Mouse (Mus musculus): ENCODE results near the gene Pcnp.

Gene Pcnp

GRCm38 (mm10) chr16:55970416-55970815 lies 59.1 kb downstream of the Pcnp start:
- in situ Hi-C loops (cut with MboI, MseI) = no loop called here

GRCm38 (mm10) chr16:55969147-55969546 lies 60.4 kb downstream of the Pcnp start:
- in situ Hi-C loops (cut with MboI, MseI) = loop anchor here (10.0 kb wide), 2 partner anchors 106 to 1146 kb away; no protein-coding TSS in a partner anchor

- in situ Hi-C loops (cut with MboI, MseI) = loop anchor here (10.0 kb wide), 2 partner anchors 108 to 1148 kb away; no protein-coding TSS in a partner anchor
Observed at GRCm38 (mm10) chr16:55967221-55967620, 62.3 kb downstream of the Pcnp start.

- in situ Hi-C loops (cut with MboI, MseI) = loop anchor here (10.0 kb wide), 2 partner anchors 108 to 1148 kb away; no protein-coding TSS in a partner anchor
Observed at GRCm38 (mm10) chr16:55966212-55966871, 63.2 kb downstream of the Pcnp start, which contains the start of gene Rpl24. Gene Rpl24 (plus strand): TSS chr16:55966275.

- in situ Hi-C loops (cut with MboI, MseI) = loop anchor here (10.0 kb wide), 2 partner anchors 110 to 1150 kb away; no protein-coding TSS in a partner anchor
Observed at GRCm38 (mm10) chr16:55964126-55964949, 65.2 kb downstream of the Pcnp start.

GRCm38 (mm10) chr16:55963068-55963467 lies 66.5 kb downstream of the Pcnp start:
- in situ Hi-C loops (cut with MboI, MseI) = loop anchor here (10.0 kb wide), 2 partner anchors 112 to 1152 kb away; no protein-coding TSS in a partner anchor
